26 mouse cellular contexts compared by ENCODE assay signal in genomic region chr1:96866002-96866401, GRCm38 (mm10). TPM values are rescaled to one million over a fixed set of nuclear protein-coding genes. Genes with fewer than 3 reads are reported as not detected.
DNase-seq lines count a peak whose midpoint lies in the region; ATAC-seq and TF ChIP-seq lines count a peak whose summit lies in the region.
"Had no signal": no experiment of that assay in that cellular context is flagged by ENCODE, and none has a peak within 500 bp of the region (broad histone marks: within the 10 kb centered on the region; RNA-seq: fewer than 3 reads in every experiment).

No protein-coding gene starts in this region.

- H3K9me3 ChIP-seq in liver, embryonic 16.5 days (replicated peaks; ENCODE audit: control insufficient read depth, low read length) = no peaks in the 10 kb centered on the region
- H3K9me3 ChIP-seq: embryonic facial prominence, embryonic 13.5 days; forebrain, embryonic 12.5 days; heart, embryonic 10.5 days; hindbrain, embryonic 12.5 days had no signal

- peak overlapping the region; percentile 51 for H3K4me3 ChIP-seq in bone marrow, adult 2 months (replicated peaks; ENCODE audit: control insufficient read depth, low read depth, low read length)
- no peak overlapping the region for H3K4me3 ChIP-seq in liver, embryonic 16.5 days (ENCODE audit: low read depth, low read length)
- H3K4me3 ChIP-seq: embryonic facial prominence, embryonic 13.5 days; forebrain, embryonic 12.5 days; heart, embryonic 10.5 days; hindbrain, embryonic 12.5 days had no signal

- H3K4me2 ChIP-seq in liver, embryonic 16.5 days (ENCODE audit: low read depth, low read length) = no peak overlapping the region
- H3K4me2 ChIP-seq: embryonic facial prominence, embryonic 13.5 days; forebrain, embryonic 12.5 days; hindbrain, embryonic 12.5 days had no signal

- no peaks in the 10 kb centered on the region; the same call in 1 of the 2 replicates for H3K4me1 ChIP-seq in bone marrow, adult 2 months (ENCODE audit: control insufficient read depth, insufficient read depth, low read length)
- no peaks in the 10 kb centered on the region for H3K4me1 ChIP-seq in liver, embryonic 16.5 days (ENCODE audit: control insufficient read depth, low read depth, low read length)
- H3K4me1 ChIP-seq: embryonic facial prominence, embryonic 13.5 days; forebrain, embryonic 12.5 days; heart, embryonic 10.5 days; hindbrain, embryonic 12.5 days had no signal

- TF ChIP-seq CTCF in bone marrow, adult 2 months (IDR thresholded peaks at IDR 0.05; ENCODE audit: control insufficient read depth, insufficient read depth, low read length) = no peak

- TF ChIP-seq POLR2A in bone marrow, adult 2 months (IDR thresholded peaks at IDR 0.05; ENCODE audit: borderline replicate concordance, control insufficient read depth, low read depth, low read length) = no peak

- no peak overlapping the region; the same call in 1 of the 2 replicates for H3K27ac ChIP-seq in bone marrow, adult 2 months (ENCODE audit: control insufficient read depth, insufficient read depth, low read depth, low read length, poor library complexity)
- no peak overlapping the region for H3K27ac ChIP-seq in liver, embryonic 16.5 days (ENCODE audit: low read length)
- H3K27ac ChIP-seq: embryonic facial prominence, embryonic 13.5 days; forebrain, embryonic 12.5 days; heart, embryonic 10.5 days; hindbrain, embryonic 12.5 days had no signal

- peak; percentile 79; the same call in 1 of the 2 replicates for ATAC-seq in liver, embryonic 16.5 days (ENCODE audit: low read depth)
- peak; percentile 91 for ATAC-seq in neutrophil, adult 5-6 weeks (ENCODE audit: extremely low read depth, insufficient number of reproducible peaks, low FRiP score, poor library complexity, severe bottlenecking)
- ATAC-seq in inflammation-experienced regulatory T-cells, adult 6 months = no peak
- ATAC-seq: CD4-positive, CD25-positive, alpha-beta regulatory T cell, adult 4 months; forebrain, embryonic 16.5 days; hindbrain, embryonic 16.5 days had no signal

- WGBS in bone marrow, adult 2 months = 47% methylated on average over 4 of the region's 4 CpGs
- 55% methylated on average over 4 of the region's 4 CpGs for WGBS in liver, embryonic 16.5 days (ENCODE audit: insufficient replicate concordance)

- H3K9ac ChIP-seq in liver, embryonic 16.5 days (ENCODE audit: low read depth, low read length) = no peak overlapping the region
- H3K9ac ChIP-seq: embryonic facial prominence, embryonic 13.5 days; forebrain, embryonic 12.5 days; hindbrain, embryonic 12.5 days had no signal

- H3K36me3 ChIP-seq in liver, embryonic 16.5 days (ENCODE audit: control insufficient read depth, insufficient read depth) = no peaks in the 10 kb centered on the region
- H3K36me3 ChIP-seq: embryonic facial prominence, embryonic 13.5 days; forebrain, embryonic 12.5 days; G1E; heart, embryonic 10.5 days; hindbrain, embryonic 12.5 days had no signal

- peak; percentile 32 for DNase-seq in 416B (ENCODE audit: low read depth)
- DNase-seq in lung, postnatal 36 days = no peak
- DNase-seq: adrenal gland, adult 8-10 months; adrenal gland, postnatal 36 days; B cell, adult 2 months; cerebellum, adult 11 months; cerebellum, adult 8-10 months; cerebellum, postnatal 14 days; gastrocnemius, postnatal 14 days; heart, adult 11 months; heart, postnatal 10 days; heart, postnatal 4 days had no signal

- no peaks in the 10 kb centered on the region for H3K27me3 ChIP-seq in liver, embryonic 16.5 days (ENCODE audit: control insufficient read depth, insufficient read depth, low read depth, low read length)
- H3K27me3 ChIP-seq: forebrain, embryonic 12.5 days had no signal

RNA-seq across cellular contexts. Expression of gene Slco4c1, which starts 6.0 kb away (rescaled TPM):
- polyA plus RNA-seq in bone marrow, adult 2 months (2011; ENCODE audit: insufficient read depth, insufficient read length, low replicate concordance, missing spikeins) = 1.1 and 1.4 TPM in 2 replicates
- polyA plus RNA-seq in liver, embryonic 16.5 days (2015; fragmentation: Nextera tagmentation; extraction: Ambion mirVana) = 1.4 and 1.5 TPM in 2 replicates
- 8.6 and 9.3 TPM in 2 replicates for total RNA-seq in neutrophil, adult 5-6 weeks (2017)
- polyA plus RNA-seq in inflammation-experienced regulatory T-cells, adult 6 months (2017; shearing (Covaris generic)) = under 1 TPM in 1 of 3 experiments, not detected in 2; 0.09 TPM
- total RNA-seq: adrenal gland, adult 8-10 months; adrenal gland, postnatal 36 days; gastrocnemius, adult 18-20 months; gastrocnemius, postnatal 14 days; heart, postnatal 10 days; heart, postnatal 4 days had no signal
- polyA plus RNA-seq: CD4-positive, CD25-positive, alpha-beta regulatory T cell, adult 4 months; G1E; heart, embryonic 14.5 days had no signal
